9 mouse cellular contexts compared by ENCODE assay signal in genomic region chr11:99985291-99986092, GRCm38 (mm10). TPM values are rescaled to one million over a fixed set of nuclear protein-coding genes. Genes with fewer than 3 reads are reported as not detected.
A peak's percentile ranks its signal among the peaks of the same experiment; 100 is the strongest.
DNase-seq lines count a peak whose midpoint lies in the region; ATAC-seq and TF ChIP-seq lines count a peak whose summit lies in the region.
"Had no signal": no experiment of that assay in that cellular context is flagged by ENCODE, and none has a peak within 500 bp of the region (broad histone marks: within the 10 kb centered on the region; RNA-seq: fewer than 3 reads in every experiment).

No protein-coding gene starts in this region.

- no peak for TF ChIP-seq CTCF in cerebellum, adult 2 months (IDR thresholded peaks at IDR 0.05; ENCODE audit: borderline replicate concordance, insufficient read depth, low read depth, low read length)
- TF ChIP-seq CTCF in hindbrain, postnatal 0 days (IDR thresholded peaks at IDR 0.05; ENCODE audit: low read depth): no peak
- TF ChIP-seq CTCF in lung, adult 2 months (IDR thresholded peaks at IDR 0.05; ENCODE audit: insufficient read depth, low read length): no peak

- no peaks in the 10 kb centered on the region for H3K27me3 ChIP-seq in cerebellum, adult 2 months (ENCODE audit: control insufficient read depth, insufficient read depth, low read length)
- H3K27me3 ChIP-seq in hindbrain, postnatal 0 days (ENCODE audit: insufficient read depth, low read length): no peaks in the 10 kb centered on the region

- H3K4me2 ChIP-seq in hindbrain, postnatal 0 days (ENCODE audit: low read depth, low read length): no peak overlapping the region

- peaks cover 15% of the 10 kb centered on the region for H3K4me1 ChIP-seq in cerebellum, adult 2 months (ENCODE audit: control insufficient read depth, insufficient read depth, low read length)
- H3K4me1 ChIP-seq in hindbrain, postnatal 0 days (ENCODE audit: insufficient read depth, low read length): no peaks in the 10 kb centered on the region
- no peaks in the 10 kb centered on the region for H3K4me1 ChIP-seq in lung, adult 2 months (ENCODE audit: control insufficient read depth, insufficient read depth, low read length)

- DNase-seq in kidney, postnatal 14 days: peak; percentile 7
- DNase-seq in kidney, adult 18-20 months: no peak
- peak; percentile 86 to 91 for DNase-seq in cerebellum, adult 2 months
- DNase-seq in hindbrain, postnatal 0 days (ENCODE audit: low spot score): peak; percentile 77
- peak; percentile 72 for DNase-seq in retina, postnatal 1 day
- DNase-seq in urinary bladder, adult 18-20 months (ENCODE audit: low spot score in 2 of 2): no peak
- no peak for DNase-seq in lung, adult 2 months
- no peak for DNase-seq in urinary bladder, postnatal 25 days (ENCODE audit: low spot score)

- no peaks in the 10 kb centered on the region for H3K36me3 ChIP-seq in hindbrain, postnatal 0 days (ENCODE audit: insufficient read depth, low read length)

- peak; percentile 94 for ATAC-seq in hindbrain, postnatal 0 days

- H3K27ac ChIP-seq in cerebellum, adult 2 months (ENCODE audit: insufficient read depth, low read length): peak overlapping the region; percentile 26
- H3K27ac ChIP-seq in hindbrain, postnatal 0 days: peak overlapping the region; percentile 46

- no peak for TF ChIP-seq POLR2A in cerebellum, adult 2 months (IDR thresholded peaks at IDR 0.05; ENCODE audit: borderline replicate concordance, insufficient read depth, low read length)
- no peak for TF ChIP-seq POLR2A in lung, adult 2 months (IDR thresholded peaks at IDR 0.05; ENCODE audit: borderline replicate concordance, extremely low read depth, low read depth, low read length)

- H3K9ac ChIP-seq in hindbrain, postnatal 0 days (replicated peaks; ENCODE audit: low read length): no peak overlapping the region

- H3K9me3 ChIP-seq in hindbrain, postnatal 0 days (ENCODE audit: low read length): no peaks in the 10 kb centered on the region

- H3K4me3 ChIP-seq in cerebellum, adult 2 months (replicated peaks; ENCODE audit: insufficient read depth, low read depth, low read length): no peak overlapping the region
- no peak overlapping the region for H3K4me3 ChIP-seq in hindbrain, postnatal 0 days (ENCODE audit: low read length)
- no peak overlapping the region for H3K4me3 ChIP-seq in lung, adult 2 months (replicated peaks; ENCODE audit: extremely low read depth, low read depth, low read length)

- WGBS in cerebellum, adult 2 months: 10% methylated on average over 20 of the region's 20 CpGs
- WGBS in hindbrain, postnatal 0 days: 46% methylated on average over 20 of the region's 20 CpGs
- WGBS in lung, adult 2 months: 68% methylated on average over 20 of the region's 20 CpGs

RNA-seq across cellular contexts. Expression of gene Krtap16-1, which starts 0.9 kb away (rescaled TPM):
- polyA plus RNA-seq in cerebellum, adult 2 months (2012; rRNA removed): not detected in 2 replicates
- total RNA-seq in hindbrain, postnatal 0 days (2014; rRNA removed): not detected in 2 replicates
- polyA plus RNA-seq in hindbrain, postnatal 0 days (2015; fragmentation: Nextera tagmentation; extraction: Ambion mirVana): 0.09 TPM in 1 of 2 replicates, not detected in the other
- not detected in 2 replicates for polyA plus RNA-seq in lung, adult 2 months (2012; rRNA removed)

RNA-seq across cellular contexts. Expression of gene Krtap29-1, which starts 6.6 kb away (rescaled TPM):
- polyA plus RNA-seq in cerebellum, adult 2 months (2012; rRNA removed): not detected in 2 replicates
- total RNA-seq in hindbrain, postnatal 0 days (2014; rRNA removed): not detected in 2 replicates
- not detected in 2 replicates for polyA plus RNA-seq in hindbrain, postnatal 0 days (2015; fragmentation: Nextera tagmentation; extraction: Ambion mirVana)
- polyA plus RNA-seq in lung, adult 2 months (2012; rRNA removed): not detected in 2 replicates
- polyA plus RNA-seq: limb, embryonic 14.5 days had no signal

RNA-seq across cellular contexts. Expression of gene Krtap17-1, which starts 8.3 kb away (rescaled TPM):
- polyA plus RNA-seq in cerebellum, adult 2 months (2012; rRNA removed): 0.30 and 0.80 TPM in 2 replicates
- 2.6 and 3.0 TPM in 2 replicates for total RNA-seq in hindbrain, postnatal 0 days (2014; rRNA removed)
- 1.6 and 1.8 TPM in 2 replicates for polyA plus RNA-seq in hindbrain, postnatal 0 days (2015; fragmentation: Nextera tagmentation; extraction: Ambion mirVana)
- 5.5 and 8.8 TPM in 2 replicates for polyA plus RNA-seq in lung, adult 2 months (2012; rRNA removed)

RNA-seq across cellular contexts. Expression of gene Krt33a, which starts 30.5 kb away (rescaled TPM):
- not detected in 2 replicates for polyA plus RNA-seq in cerebellum, adult 2 months (2012; rRNA removed)
- not detected in 2 replicates for total RNA-seq in hindbrain, postnatal 0 days (2014; rRNA removed)
- not detected in 2 replicates for polyA plus RNA-seq in hindbrain, postnatal 0 days (2015; fragmentation: Nextera tagmentation; extraction: Ambion mirVana)
- not detected in 2 replicates for polyA plus RNA-seq in lung, adult 2 months (2012; rRNA removed)

RNA-seq across cellular contexts. Expression of gene Krtap9-5, which starts 37.2 kb away (rescaled TPM):
- polyA plus RNA-seq in cerebellum, adult 2 months (2012; rRNA removed): not detected in 2 replicates
- not detected in 2 replicates for total RNA-seq in hindbrain, postnatal 0 days (2014; rRNA removed)
- not detected in 2 replicates for polyA plus RNA-seq in hindbrain, postnatal 0 days (2015; fragmentation: Nextera tagmentation; extraction: Ambion mirVana)
- not detected in 2 replicates for polyA plus RNA-seq in lung, adult 2 months (2012; rRNA removed)
- polyA plus RNA-seq: limb, embryonic 14.5 days had no signal

Comparison
In these comparisons a context has a peak if more than half of its experiments do, and no peak if none do; other contexts are left out.
1. DNase-seq: peak in kidney, postnatal 14 days (single experiment), cerebellum, adult 2 months (2 of 2), hindbrain, postnatal 0 days (single experiment) and retina, postnatal 1 day (single experiment); none in kidney, adult 18-20 months (single experiment), urinary bladder, adult 18-20 months (0 of 2), lung, adult 2 months (single experiment) and urinary bladder, postnatal 25 days (single experiment).